Mouse (Mus musculus) neural tube, embryonic 14.5 days (tissue): Measurements from ENCODE around the gene Cfap157. TPM values are rescaled to one million over a fixed set of nuclear protein-coding genes. Genes with fewer than 3 reads are reported as not detected.

Experiments
- ATAC-seq: fragments of 200-750 bp; cut with Nextera tagmentation; 2 replicates; pipeline ENCODE4 v1.8.0; 2017; ENCODE audit warnings: low read depth, mild to moderate bottlenecking, moderate TSS enrichment, moderate library complexity
- H3K27ac ChIP-seq: fragments of 300-500 bp; sonication (generic); 2 replicates; pipeline ENCODE4 v1.5.1; 2014; ENCODE audit warnings: low read depth, mild to moderate bottlenecking, control low read depth, low read length, moderate library complexity, mixed read lengths
- H3K27me3 ChIP-seq: fragments of 300-500 bp; sonication (generic); 2 replicates; pipeline ENCODE4 v1.6.1; 2014; ENCODE audit warnings: low read length; ENCODE audit not compliant: control insufficient read depth, insufficient read depth
- H3K36me3 ChIP-seq: fragments of 300-500 bp; sonication (generic); 2 replicates; pipeline ENCODE4 v1.6.1; 2014; ENCODE audit warnings: low read length, mixed read lengths; ENCODE audit not compliant: control insufficient read depth, insufficient read depth
- H3K4me1 ChIP-seq: fragments of 300-500 bp; sonication (generic); 2 replicates; pipeline ENCODE4 v1.6.1; 2014; ENCODE audit warnings: low read length; ENCODE audit not compliant: control insufficient read depth, insufficient read depth
- H3K4me2 ChIP-seq: fragments of 300-500 bp; sonication (generic); 2 replicates; pipeline ENCODE4 v1.6.1; 2014; ENCODE audit warnings: mild to moderate bottlenecking, low read depth, low read length, control low read depth
- H3K4me3 ChIP-seq: fragments of 300-500 bp; sonication (generic); 2 replicates; pipeline ENCODE4 v1.5.1; 2014; ENCODE audit warnings: low read depth, low read length, control low read depth, mixed read lengths
- H3K9ac ChIP-seq: fragments of 300-500 bp; sonication (generic); replicated peaks from 2 replicates; pipeline ENCODE4 v1.6.1; 2014; ENCODE audit warnings: low read depth, mild to moderate bottlenecking, control low read depth, low read length, mixed read lengths
- H3K9me3 ChIP-seq: fragments of 300-500 bp; sonication (generic); 2 replicates; pipeline ENCODE4 v1.6.1; 2016; ENCODE audit warnings: low read length; ENCODE audit not compliant: control insufficient read depth
- WGBS: fragments of 180-500 bp; shearing (Covaris S2); extraction: QIAGEN DNeasy Blood & Tissue Kit; methylation state at CpG from one replicate; pipeline ENCODE4 v1.1.7; 2014; 5-methylcytosine and 5-hydroxymethylcytosine counted together
- polyA plus RNA-seq: library from polyadenylated mRNA; unstranded; fragments of >200 nt; fragmentation: Nextera tagmentation; extraction: Ambion mirVana; gene quantifications from 2 replicates; pipeline ENCODE4 v1.2.1, GENCODE M21; 2014

The Cfap157 gene
- polyA plus RNA-seq, 1 experiment from 2014 or later, result 0.48 TPM

DNA sequence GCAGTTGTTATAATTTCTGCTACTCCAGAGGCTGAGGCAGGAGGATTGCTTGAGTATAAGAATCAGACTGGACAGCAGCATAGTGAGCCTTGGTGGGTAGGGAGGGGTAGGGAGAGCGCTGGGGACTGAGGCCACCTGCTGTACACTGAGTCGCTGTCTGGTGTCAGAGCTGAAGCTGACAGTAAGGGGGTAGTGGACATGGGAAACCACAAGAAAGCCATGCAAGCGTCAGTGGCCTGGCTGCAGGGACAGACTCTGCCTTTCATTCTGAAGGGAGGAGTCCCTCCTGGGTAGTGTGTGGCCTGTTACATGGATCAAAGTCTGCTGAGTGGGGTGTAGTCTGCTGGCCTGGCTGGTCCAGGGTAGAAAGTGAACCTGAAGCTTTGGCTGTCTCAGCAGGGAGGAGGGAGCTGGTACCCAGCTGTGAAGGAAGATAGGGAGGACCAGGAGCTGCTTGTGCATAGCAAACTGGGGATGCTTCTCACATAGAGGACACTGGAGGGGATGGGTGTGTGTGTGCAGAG, 47.9 kb downstream of the Cfap157 start:
- Histone ChIP-seq H3K27me3 (no peaks in the 10 kb centered on the region), H3K9ac (no peak overlapping the region), H3K4me2 (no peak overlapping the region), H3K4me3 (no peak overlapping the region), H3K36me3 (no peaks in the 10 kb centered on the region), H3K27ac (no peak overlapping the region), H3K4me1 (no peaks in the 10 kb centered on the region; the same call in 1 of the 2 replicates), H3K9me3 (no peaks in the 10 kb centered on the region)
- 42% methylated on average over 3 of the region's 3 CpGs for WGBS
- ATAC-seq, result no peak

DNA sequence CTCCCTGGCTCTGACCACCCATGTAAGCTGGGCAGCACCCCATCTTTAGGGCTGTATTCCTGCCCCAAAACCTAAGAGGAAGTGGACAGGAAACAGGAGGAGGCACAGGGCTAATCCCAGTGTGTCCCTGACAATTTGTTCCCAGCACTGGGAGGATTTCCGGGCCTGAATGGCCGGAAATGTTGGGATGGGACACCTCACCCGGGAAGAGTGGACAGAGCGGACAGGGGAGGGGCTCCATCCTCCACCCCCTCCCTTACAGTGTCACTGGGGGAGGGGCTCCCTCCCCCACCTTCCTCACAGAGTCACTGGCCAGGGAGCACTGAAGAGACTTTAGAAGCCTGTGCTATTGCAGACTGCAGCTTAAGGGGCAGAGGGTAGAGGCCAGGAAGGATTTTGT, 49.3 kb downstream of the Cfap157 start:
- no peak overlapping the region for H3K9ac ChIP-seq
- no peak overlapping the region for H3K27ac ChIP-seq
- no peaks in the 10 kb centered on the region for H3K27me3 ChIP-seq
- ATAC-seq, result no peak
- H3K4me1 ChIP-seq, result no peaks in the 10 kb centered on the region
- no peak overlapping the region for H3K4me2 ChIP-seq
- H3K9me3 ChIP-seq, result no peaks in the 10 kb centered on the region
- no peaks in the 10 kb centered on the region for H3K36me3 ChIP-seq
- H3K4me3 ChIP-seq, result no peak overlapping the region
- WGBS, result 59% methylated on average over 4 of the region's 4 CpGs

DNA sequence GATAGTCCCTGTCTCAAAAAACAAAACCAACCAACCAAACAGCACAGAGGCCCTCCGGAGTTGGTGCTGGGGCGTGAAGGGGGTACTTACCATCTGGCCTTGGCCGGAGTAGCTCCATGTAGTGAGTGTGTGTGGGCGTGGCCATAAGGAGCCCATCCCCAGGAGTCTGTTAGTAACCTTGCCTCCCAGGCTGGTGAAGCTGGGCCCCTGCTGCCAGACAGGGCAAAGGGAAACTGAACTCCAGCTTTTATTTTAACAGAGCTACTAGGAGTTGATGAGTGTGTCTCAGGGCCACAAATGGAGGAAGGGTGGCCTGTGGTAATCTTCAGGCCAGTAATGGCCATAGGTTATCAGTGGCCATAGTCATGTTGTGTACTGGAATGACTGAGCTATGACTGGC, 49.7 kb downstream of the Cfap157 start:
- ATAC-seq, result no peak
- H3K4me1 ChIP-seq, result no peaks in the 10 kb centered on the region
- H3K27ac ChIP-seq, result no peak overlapping the region
- no peak overlapping the region for H3K4me3 ChIP-seq
- no peaks in the 10 kb centered on the region for H3K9me3 ChIP-seq
- H3K9ac ChIP-seq, result no peak overlapping the region
- H3K27me3 ChIP-seq, result no peaks in the 10 kb centered on the region
- H3K36me3 ChIP-seq, result no peaks in the 10 kb centered on the region
- 53% methylated on average over 4 of the region's 4 CpGs for WGBS
- H3K4me2 ChIP-seq, result no peak overlapping the region

DNA sequence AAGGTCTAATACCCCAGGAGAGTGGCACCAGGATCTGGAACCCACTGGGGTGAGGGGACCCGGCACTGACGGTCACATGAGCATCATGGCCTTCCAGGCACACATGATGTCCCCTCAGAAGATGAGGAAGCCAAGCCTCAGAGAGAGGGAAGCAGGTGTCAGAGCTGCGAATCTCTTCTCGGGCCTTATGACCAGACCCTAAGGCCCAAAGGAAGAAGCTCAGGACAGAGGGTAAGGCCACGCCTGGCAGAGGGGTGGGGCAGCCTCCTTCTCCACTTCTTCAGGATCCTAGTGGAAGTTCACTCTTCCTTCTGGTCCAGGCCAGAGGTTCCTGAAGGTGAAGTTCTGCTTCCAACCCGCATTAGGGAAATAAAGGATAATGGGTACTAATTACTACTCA, 51.5 kb downstream of the Cfap157 start:
- H3K27me3 ChIP-seq, result no peaks in the 10 kb centered on the region
- no peaks in the 10 kb centered on the region for H3K4me1 ChIP-seq
- no peak for ATAC-seq
- WGBS, result 76% methylated on average over 6 of the region's 6 CpGs
- H3K9ac ChIP-seq, result no peak overlapping the region
- no peaks in the 10 kb centered on the region for H3K9me3 ChIP-seq
- H3K4me3 ChIP-seq, result no peak overlapping the region
- no peak overlapping the region for H3K27ac ChIP-seq
- H3K4me2 ChIP-seq, result no peak overlapping the region
- H3K36me3 ChIP-seq, result no peaks in the 10 kb centered on the region

DNA sequence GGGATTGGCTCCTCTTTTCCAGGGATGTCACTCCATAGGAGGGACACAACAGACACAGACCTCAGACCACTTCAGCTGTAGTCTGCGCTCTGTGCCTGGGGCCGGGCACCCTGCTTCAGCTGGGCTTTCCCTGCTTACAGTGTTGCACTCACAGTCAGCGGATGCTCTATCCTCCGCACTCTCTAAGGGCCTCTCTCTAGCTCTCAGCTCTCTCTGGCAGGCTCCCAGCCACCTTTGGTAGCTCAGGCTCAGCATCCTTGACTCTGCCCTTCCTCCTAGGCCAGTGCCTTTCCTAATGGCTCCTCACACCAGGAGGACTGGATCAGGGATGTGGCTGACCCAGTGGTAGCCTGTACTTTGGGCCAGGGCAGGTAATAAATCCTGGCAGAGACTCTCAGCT, 52.3 kb downstream of the Cfap157 start:
- peaks cover 4% of the 10 kb centered on the region; the same call in 1 of the 2 replicates for H3K4me1 ChIP-seq
- no peak overlapping the region for H3K27ac ChIP-seq
- ATAC-seq, result no peak
- WGBS, result 75% methylated on average over 4 of the region's 4 CpGs
- H3K9me3 ChIP-seq, result no peaks in the 10 kb centered on the region
- H3K9ac ChIP-seq, result no peak overlapping the region
- H3K36me3 ChIP-seq, result no peaks in the 10 kb centered on the region
- H3K4me3 ChIP-seq, result no peak overlapping the region
- H3K4me2 ChIP-seq, result no peak overlapping the region
- no peaks in the 10 kb centered on the region for H3K27me3 ChIP-seq

DNA sequence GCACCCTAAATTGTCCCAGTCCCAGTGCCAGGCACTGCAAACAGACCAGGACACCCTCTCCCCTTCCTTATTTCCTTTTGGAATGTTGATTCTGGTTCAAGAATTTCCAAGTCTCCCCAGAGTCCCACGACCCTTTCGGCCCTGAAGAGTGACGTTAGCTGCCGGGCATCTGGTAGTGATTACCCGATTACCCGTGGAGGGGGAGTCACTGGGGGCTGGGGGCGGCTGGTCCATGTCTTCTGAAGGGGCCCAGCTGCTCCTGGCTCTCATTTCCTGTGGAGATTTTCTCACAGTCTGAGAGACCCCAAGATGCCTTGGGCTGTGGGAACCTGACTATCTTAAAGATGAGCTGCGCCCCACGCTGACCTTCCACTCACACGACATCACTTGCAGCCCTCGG, 53.4 kb downstream of the Cfap157 start:
- Histone ChIP-seq H3K9me3 (no peaks in the 10 kb centered on the region), H3K4me2 (peak overlapping the region; percentile 1; the same call in 1 of the 2 replicates), H3K27ac (no peak overlapping the region), H3K36me3 (no peaks in the 10 kb centered on the region), H3K9ac (no peak overlapping the region), H3K27me3 (no peaks in the 10 kb centered on the region), H3K4me3 (no peak overlapping the region), H3K4me1 (peaks cover 4% of the 10 kb centered on the region; the same call in 1 of the 2 replicates)
- WGBS, result 40% methylated on average over 11 of the region's 11 CpGs
- ATAC-seq, result no peak

DNA sequence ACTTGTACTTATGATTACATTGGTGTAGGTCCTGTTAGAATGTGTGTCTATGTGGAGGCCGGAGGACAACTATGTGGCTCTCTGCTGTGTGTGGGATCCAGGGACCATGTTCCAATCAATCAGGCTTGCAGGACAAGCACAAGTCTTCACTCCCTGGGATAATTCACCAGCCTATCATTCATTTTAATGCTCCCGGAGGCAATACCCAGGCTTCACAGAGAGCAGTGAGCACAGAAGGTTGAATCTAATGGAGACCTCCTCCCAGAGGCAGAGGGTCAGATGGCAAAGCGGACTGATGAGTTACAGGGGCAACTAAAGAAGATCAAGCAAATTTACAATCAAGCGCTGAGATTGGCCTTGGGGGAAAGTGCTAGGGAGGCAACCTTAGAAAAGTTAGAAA, 54.7 kb downstream of the Cfap157 start:
- Histone ChIP-seq H3K9ac (no peak overlapping the region), H3K36me3 (no peaks in the 10 kb centered on the region), H3K4me2 (no peak overlapping the region), H3K4me1 (peaks cover 4% of the 10 kb centered on the region; the same call in 1 of the 2 replicates), H3K4me3 (no peak overlapping the region), H3K27me3 (no peaks in the 10 kb centered on the region), H3K27ac (no peak overlapping the region), H3K9me3 (no peaks in the 10 kb centered on the region)
- WGBS, result 66% methylated on average over 4 of the region's 4 CpGs
- ATAC-seq, result no peak

DNA sequence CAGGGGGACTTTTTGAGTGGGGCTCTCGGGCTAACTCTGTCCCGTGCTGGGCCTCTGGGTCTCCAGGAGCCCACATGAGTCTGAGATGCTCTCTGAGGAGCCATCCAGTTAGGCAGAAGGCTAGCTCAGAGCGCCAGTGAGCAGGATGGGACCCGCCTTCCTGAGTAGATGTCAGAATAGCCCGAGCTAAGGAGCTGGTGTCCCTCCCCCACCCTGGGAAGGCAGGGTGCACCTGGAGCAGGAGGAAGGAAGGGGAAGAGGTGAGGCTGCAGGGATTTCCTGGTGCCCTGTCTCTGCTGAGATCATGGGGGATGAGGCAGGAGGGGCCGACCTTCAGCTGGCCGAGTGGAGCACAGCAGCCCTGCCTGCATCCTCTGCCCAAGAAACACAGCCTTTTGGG, 55.8 kb downstream of the Cfap157 start:
- H3K4me2 ChIP-seq, result peak overlapping the region; percentile 42; the same call in 1 of the 2 replicates

DNA sequence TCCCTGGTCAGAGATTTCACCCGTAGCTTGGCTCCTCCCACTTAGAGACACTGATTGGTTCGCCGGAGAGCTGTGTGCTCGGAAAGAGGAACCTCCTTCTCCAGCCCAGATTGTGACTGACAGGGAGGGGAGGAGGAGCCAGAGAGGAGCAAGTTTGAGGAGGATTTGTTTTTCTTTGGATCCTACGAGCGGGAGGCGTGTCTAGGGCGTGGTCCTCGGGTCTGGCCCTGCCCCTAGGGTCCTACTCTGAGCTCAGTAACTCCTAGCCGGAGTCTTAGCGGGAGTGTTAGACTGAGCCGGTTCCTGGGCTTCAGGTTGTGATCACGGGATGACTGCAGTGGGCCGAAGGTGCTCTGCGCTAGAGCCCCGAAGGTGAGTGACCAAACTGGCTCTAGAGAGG, 56.8 kb downstream of the Cfap157 start:
- Histone ChIP-seq H3K27me3 (no peaks in the 10 kb centered on the region), H3K9me3 (no peaks in the 10 kb centered on the region), H3K27ac (0 out of 2 replicates have a peak overlapping the region, but pooled peaks have one; percentile 2), H3K4me3 (peak overlapping the region; percentile 22), H3K36me3 (no peaks in the 10 kb centered on the region), H3K4me1 (peaks cover 4% of the 10 kb centered on the region; the same call in 1 of the 2 replicates), H3K9ac (peak overlapping the region; percentile 28; the same call in 1 of the 2 replicates), H3K4me2 (peak overlapping the region; percentile 42)
- ATAC-seq, result peak; percentile 94
- under 1% methylated on average over 16 of the region's 16 CpGs for WGBS

More for the DNA sequence above, 55.8 kb downstream of the Cfap157 start:
- peaks cover 4% of the 10 kb centered on the region; the same call in 1 of the 2 replicates for H3K4me1 ChIP-seq
- H3K27me3 ChIP-seq, result no peaks in the 10 kb centered on the region
- no peak overlapping the region for H3K27ac ChIP-seq
- ATAC-seq, result no peak
- H3K4me3 ChIP-seq, result no peak overlapping the region
- no peaks in the 10 kb centered on the region for H3K36me3 ChIP-seq
- H3K9ac ChIP-seq, result no peak overlapping the region
- WGBS, result 43% methylated on average over 7 of the region's 7 CpGs
- H3K9me3 ChIP-seq, result no peaks in the 10 kb centered on the region
